Mouse (Mus musculus) frontal cortex, postnatal 10 days (tissue): Measurements from ENCODE around the gene Gtf2i.
A peak's percentile ranks its signal among the peaks of the same experiment; 100 is the strongest.

Experiments
- DNase-seq, 2 experiments: peaks; one replicate each; pipeline ENCODE4 v3.0.0; 2022; ENCODE audit warnings: low spot score in 2 of 2, mixed read lengths in 1 of 2

The Gtf2i gene

DNA sequence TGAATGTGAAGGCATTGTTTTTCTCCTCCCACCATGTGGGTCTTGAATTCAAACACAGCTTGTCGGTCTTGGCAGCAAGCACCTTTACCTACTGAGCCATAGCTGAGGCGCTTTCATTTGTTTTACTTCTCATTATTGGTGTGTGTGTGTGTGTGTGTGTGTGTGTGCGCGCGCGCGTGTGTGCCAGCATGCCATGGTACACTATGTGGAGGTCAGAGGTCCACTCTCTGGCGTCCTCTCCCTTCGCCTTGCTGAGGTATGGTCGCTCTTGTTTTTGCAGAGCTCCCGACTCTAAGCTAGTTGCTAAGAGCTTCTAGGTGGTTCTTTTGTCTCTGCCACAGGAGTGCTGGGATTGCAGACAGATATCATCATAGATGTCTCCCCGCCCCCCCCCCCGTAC, 7.8 kb upstream of the Gtf2i start:
- no peak for DNase-seq

DNA sequence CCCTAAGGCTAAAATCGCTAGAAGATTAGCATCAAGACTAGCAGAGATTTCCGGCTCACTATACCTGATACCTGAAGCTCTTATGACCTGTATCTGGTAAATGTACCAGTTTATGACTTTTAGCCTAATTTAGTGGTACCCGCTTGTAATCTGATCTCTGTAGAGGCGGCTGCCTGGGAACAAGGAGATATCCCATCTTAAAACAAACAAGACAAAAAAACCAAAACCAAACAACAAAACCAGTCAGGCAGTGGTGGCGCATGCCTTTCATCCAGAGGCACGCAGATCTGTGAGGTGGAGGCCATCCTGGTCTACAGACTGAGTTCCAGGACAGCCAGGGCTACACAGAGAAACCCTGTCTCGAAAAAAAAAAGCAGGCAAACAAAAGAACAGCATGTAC, 7.1 kb upstream of the Gtf2i start:
- no peak for DNase-seq

DNA sequence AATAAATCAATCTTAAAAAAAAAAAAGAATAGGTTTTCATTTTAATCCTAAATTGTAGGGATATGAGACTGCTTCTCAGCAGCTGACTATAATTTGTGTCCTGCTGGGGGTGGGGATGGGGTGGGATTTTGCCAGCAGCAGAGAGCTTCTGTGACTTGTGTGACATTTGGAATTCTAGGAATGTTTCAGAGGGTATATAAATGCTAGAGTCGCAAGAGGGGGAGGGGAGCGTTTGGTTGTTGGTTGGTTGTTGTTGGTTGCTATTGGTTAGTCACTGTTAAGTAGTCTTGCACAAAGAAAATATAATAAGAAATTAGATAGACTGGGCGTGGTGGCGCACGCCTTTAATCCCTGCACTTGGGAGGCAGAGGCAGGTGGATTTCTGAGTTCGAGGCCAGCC, 4.3 kb upstream of the Gtf2i start:
- DNase-seq: no peak

DNA sequence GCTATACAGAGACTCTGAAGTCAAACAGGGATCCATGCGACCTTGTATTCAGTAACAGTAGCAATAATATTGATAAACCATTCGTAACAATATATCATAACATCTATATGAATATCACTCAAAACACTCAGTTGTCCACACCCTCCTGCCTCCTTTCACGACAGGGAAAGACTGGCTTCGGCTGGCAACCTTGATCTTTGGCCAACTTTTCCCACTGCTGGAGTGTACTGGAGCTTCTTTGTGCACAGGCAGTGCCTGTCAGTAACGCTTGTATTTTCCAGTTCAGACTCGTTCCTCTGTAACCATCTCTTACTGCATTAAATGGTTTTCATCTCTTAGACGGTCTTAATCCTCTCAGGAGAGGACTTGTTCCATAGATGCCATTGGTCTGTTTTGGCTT, 2.2 kb upstream of the Gtf2i start:
- DNase-seq: no peak

DNA sequence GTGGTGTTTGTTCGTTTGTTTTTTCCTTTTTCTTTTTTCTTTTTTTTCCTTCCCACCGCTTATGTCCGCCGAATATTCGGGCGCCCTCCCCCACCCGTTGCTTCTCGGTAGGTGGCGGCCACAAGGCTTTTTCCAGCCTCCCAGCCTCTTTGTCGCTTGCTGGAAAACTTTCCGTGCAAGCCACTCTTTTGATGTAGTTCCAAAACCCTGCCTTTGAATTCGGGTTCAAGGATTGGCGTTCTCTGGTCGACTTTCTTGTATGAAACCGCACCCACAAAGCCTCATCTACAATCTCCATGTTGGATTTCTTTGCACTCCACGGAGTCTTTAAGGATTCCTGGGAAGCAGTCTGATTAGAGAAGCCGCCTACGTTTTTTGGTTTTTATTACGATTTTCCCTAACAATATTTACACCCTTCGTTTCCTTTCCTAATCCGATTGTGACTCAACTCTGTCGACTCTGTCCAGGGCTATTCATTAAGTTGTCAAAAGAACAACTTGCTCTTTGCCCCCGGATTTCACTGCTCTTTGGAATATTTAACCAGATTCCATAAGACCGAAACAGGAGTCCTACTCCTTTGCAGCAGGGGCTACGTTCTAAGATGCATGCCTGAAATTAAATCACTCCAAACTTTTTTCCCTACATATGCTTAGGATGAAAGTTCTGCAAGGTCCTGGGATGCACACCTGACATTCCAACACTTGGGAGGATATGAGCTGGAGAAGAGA, 1.2 kb upstream of the Gtf2i start:
- peak; percentile 44 to 58 for DNase-seq

DNA sequence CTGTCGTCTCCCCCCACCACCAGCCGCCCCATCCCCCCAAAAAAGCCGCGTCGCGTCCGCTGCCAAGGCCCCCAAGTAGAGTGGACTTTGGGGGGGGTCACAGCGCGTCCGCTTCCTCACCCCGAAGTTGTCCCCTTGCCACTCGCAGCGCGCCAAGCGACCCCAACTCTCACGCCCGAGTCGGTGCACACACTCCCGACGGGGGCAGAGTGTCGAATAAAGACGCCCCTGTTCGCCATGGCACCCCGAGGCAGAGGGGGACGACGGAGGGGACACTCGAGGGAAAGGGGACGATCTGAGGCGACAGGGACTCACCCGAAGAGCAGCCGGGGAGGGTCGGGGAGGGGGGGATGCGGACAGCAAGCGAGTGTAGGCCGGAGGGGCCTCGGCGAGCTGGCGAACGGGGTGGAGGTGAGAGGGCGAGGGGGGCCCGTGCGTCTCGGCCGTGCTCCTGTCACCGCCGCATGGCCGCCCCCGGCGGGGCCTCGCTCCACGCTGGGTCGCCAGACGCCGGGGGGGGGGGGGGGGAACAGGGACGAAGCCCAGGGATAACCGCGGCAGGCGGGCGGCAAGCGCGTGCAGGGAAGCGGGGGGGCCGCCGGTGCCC, 389 bp downstream of the Gtf2i start:
- DNase-seq: peak in 1 of 2 experiments; percentile 38

DNA sequence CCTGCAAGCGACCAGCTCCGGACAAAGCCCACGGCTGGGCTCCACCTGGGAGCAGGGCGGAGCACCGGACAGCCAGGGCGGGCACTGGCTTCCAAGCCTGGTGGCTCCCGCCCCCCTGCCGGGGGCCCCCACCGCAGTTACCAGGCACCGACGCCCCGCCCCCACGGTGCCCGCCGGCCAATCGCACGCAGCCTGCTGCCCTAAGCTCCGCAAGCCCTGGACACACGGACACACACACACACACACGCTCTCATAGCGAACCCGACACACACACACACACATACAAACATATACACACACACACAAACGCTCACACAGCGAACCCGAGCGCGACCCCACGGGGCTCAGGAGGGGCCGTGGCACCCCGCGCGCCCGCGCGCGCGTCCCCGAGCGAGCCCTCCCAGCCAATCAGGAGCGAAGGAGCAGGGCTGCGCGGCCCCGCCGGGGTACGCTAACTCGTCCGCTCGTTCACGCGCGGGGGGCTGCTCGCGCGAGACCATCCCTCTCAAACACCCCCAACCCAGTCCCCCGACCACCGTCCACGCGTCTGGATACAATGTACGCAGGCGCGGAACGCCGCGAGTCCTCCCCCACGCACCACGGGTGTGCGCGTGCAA, 1.0 kb downstream of the Gtf2i start:
- peak; percentile 91 to 94 for DNase-seq

DNA sequence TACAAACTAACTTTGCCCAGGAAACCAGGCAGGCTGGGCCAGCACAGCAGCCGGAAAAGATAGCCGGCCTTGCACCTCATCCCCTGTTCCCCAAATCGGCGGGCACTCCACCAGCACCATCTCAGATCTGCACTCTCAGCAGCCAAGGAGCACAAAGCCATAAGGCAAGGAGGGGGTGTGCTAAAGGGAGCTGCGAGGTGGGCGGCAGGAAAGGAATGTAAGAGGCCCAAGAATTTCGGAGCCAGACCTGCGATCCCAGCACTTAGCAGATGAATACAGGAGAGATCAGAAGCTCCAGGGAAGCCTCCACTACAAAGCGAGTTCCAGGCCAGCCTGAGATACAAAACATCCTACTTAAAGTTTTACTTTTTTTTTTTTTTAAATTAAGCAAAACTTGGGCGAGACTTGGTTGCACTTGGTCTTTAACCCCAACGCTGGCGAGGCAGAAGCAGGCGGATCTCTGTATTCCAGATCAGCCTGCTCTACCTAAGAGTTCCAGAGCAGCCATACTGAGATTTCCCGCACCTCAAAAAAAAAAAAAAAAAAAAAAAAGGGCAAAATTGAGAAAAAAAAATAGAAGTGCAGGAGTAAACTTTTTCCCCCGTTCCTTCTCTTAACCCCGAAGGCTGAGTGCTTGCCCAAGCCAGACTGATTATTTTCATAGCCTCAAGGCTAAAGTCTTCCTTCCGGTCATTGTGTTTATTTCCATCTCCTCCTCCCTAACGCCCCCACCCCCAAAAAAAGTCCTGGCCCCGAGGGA, 1.7 kb downstream of the Gtf2i start:
- DNase-seq: peak; percentile 41 to 43

DNA sequence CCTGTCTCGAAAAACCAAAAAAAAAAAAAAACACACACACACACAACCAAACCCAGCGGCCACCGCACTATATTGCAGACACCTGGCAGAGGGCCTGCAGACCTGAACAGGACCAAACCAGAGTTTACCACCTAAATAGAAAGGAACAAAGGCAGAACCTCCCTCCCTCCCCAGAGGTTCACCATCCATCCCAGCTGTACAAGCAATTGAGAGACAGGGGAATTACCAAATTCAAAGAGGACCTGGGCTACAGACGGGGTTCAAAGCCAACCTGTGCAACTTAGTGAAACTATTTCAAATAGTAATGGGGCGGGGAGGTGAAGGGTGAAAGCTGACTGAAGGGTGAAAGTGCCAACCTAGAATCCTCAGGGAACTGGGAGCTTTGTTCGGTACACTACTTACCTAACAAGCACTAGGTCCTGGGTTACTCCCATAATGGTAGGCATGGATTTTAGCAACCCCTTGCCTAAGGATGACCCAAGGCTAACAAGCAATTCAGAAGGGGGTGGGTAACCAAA, 2.6 kb downstream of the Gtf2i start:
- no peak for DNase-seq

DNA sequence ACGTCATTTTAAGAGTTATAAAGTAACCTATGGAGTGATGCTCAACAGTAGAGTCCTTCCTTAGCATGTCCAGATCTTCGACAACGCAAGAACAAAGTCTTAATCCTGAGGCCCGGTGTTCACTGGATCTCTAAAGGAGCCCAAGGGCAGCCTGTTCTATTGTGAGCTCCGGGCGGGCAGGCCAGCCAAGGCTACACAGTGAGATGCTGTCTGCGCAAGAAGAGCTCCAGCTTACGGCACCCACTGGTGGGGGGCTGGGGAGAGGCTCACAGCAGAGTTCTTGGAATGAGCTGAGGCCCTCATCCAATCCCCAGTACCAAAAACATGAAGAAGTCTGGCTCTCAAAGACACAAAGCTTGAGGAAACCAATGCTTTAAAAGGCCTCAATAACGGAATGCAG, 4.4 kb downstream of the Gtf2i start:
- no peak for DNase-seq

DNA sequence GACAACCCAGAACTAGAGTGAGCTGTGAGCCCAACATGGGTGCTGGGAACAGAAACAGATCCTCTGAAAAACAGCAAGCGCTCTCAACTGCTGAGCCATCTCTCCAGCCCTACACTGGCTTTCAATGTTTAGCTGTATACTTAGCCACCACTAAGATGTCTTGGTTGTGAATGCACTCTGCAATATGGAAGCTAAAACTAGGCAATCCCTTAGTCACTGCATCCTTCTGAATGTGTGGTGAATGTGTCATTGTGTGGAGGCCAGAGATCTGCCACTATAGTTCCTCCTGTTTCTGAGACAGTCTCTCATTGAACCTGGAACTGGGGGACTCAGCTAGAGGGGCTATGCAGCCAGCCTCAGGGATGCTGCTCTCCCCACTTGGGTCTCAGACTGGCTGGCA, 5.2 kb downstream of the Gtf2i start:
- DNase-seq: no peak

DNA sequence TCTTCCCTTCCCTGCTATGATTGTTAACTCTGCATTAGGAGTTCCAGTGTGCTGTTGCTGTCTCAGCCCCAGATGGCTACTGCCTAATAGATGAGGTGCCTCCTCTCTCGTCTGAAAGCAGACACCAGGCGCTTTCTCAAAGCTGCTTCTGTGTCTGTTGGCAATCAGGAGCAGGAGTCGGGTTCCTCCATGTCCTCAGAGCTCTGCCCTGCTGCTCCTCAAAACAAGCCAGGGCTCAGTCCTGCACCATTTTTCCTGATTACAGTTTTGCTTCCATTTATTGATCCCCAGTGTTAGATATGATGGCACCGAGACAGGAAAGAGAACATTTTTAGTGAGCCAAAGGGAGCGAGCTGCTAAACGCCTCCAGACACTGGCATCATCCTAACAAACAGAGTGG, 9.9 kb downstream of the Gtf2i start:
- DNase-seq: no peak

DNA sequence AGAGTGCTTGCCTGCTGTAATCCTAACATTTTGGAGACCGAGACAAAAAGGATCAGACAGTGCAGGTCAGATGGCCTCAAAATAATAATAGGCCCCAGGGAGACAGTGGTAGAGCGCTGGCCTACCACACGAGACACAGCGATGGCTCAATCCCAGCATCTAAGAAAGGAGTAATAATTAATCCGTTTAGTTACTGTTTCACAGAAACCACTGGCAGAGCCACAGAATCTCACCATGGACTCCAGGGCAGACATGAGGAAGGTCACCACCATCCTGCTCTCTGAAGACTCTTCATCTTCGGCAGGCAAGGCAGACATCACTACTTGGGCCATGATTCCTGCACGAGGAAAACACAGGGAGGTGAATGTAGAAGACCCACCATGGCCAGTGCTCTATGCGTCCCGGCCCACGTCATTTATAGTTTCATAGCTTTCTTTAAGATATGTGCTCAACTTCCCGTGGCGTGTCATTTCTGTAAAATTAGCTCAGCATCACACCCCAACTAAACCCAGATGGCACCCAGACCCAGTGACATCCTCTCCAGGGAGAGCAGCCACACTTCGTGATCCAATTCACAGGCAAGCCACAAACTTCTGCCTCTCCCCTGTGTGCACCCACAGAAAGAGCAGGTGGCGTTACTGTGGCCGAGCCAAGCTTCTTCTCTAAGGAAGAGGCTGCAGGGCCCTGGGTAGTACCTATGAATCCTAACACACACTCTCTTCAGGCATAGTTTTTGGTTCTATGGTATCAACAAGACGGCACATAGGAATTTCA, 19.1 kb downstream of the Gtf2i start:
- peak in 1 of 2 experiments; percentile 45 for DNase-seq

DNA sequence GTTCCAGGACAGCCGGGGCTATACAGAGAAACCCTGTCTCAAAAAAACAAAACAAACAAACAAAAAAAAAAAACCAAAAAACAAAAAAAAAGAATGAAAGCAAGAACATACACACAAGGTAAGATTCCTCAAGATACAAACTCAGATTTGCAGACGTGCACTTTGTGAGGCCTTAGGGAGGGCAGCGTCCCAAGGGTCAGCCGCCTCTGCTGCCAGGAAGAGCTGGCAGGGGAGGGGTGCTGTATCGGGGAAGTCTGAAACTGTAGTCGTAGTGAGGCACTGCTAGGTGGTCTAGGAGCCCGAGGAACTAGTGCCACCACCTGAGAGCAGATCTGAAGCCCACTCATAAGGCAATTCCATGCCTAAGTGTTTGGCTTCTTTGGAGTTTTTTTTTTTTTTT, 20.0 kb downstream of the Gtf2i start:
- DNase-seq: no peak

DNA sequence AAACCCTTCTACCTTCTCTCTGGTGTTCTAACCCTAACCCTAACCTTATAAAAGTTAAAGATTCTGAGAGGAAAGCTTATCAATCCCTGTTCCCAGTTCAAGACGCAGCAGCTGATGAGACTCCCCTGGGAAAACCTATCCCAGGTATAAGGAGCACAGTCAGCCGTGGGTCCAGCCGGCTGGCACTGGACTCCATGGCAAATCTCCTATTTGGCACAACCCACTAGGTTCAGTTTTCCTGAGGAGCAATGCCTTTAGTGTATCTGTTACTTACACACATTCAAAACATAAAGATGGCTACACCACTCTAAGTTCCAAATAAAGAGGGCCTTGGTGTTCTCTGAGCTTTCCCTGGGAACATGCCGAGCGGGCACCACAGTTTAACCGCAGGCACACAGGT, 23.5 kb downstream of the Gtf2i start:
- no peak for DNase-seq

DNA sequence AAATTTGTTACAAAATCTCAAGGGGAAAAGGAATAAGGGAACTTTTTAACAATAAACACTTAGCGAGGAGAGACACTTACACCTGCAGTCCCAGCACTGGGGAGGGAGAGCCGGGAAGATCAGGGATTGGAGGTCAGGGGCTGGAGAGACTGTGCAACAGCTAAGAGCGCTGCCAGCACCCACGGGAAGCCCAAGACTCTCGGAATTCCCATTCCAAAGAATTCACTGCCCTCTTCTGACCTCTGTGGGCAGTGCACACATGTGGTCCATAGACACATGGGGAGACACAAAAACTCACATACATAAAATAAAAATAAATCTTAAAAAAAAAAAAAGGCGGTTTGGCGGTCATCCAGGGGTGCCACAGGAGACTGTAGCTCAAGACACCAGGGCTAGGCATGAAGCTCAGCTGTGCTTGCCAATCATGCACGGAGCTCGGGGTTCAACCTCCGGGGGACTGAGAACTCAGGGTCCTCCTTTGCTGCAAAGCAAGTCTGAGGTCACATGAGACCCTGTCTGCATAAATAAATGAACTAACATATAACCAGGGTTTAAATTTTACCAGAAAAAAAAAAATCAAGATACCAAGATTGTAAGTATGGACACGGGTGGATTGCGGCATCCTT, 24.5 kb downstream of the Gtf2i start:
- no peak for DNase-seq

DNA sequence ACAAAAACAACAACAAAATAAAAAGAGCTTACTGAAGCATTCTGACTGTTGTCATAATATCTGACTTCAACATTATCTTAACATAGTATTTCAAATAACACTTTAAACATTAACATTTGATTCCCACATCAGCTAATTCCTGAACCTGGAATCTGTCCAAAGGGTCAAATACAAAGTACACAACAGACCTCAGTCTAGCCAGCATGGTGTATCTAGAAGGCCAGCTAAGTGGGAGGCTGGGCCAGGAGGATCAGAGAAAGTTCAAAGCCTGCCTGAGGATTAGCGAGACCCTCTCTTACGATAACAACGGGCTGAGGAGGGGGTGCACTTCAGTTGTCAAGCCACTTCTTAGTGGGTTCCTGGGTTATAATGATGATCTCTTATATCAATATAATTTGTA, 26.5 kb downstream of the Gtf2i start:
- no peak for DNase-seq

DNA sequence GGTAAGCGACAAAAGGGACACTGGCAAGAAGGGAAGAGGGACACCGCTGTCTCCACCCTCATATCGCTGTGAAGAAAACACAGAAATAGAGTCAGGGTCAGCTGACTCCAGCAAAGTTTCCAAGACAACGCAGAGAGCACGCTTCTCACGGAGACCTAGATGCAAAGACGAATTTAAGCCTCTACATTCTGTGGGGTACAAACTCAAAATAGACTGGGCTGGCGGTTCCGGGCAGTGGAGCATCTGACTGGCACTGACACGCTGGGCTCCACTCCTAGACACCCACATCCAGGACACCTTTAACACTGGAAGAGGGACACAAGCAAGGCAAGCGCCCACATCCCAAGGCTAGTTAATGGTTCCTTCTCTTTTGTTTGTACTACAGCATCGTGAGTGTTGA, 29.6 kb downstream of the Gtf2i start:
- DNase-seq: peak in 1 of 2 experiments; percentile 28

DNA sequence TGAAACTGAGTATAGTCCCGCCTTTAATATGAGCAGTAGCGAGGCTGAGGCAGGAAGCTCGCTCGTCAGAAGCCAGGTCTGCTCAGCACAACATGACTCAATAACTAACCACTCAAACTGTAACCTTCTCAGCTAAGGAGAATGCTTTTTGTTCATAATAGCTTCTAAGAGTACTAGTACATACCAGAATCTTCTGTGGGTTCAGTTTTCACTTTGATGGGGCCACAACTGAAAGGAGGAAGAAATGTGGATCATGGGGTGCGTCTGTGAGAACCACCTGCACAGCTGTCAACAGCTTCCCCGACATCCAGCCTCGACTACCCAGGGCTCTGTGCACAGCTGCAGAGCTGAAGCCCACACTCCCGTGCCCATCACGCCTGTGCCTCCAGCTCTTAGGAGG, 32.0 kb downstream of the Gtf2i start:
- no peak for DNase-seq

DNA sequence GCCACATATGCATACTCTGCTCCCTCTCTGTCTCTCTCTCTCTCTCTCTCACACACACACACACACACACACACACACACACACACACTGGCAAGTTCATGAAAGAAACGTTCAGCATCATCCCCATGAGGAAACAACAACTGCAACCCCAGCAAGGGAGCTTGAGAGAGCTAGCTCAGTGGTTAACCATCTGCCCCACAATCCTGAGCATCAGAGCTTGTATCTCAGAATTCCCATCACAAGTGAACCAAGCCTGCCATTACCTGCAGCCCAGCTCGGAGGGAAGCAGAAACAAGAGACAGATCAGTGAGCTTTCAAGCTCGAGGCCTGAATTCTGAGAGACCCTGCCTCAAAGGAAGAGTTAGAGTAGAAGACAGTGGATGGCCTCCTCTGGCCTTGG, 32.5 kb downstream of the Gtf2i start:
- DNase-seq: no peak

DNA sequence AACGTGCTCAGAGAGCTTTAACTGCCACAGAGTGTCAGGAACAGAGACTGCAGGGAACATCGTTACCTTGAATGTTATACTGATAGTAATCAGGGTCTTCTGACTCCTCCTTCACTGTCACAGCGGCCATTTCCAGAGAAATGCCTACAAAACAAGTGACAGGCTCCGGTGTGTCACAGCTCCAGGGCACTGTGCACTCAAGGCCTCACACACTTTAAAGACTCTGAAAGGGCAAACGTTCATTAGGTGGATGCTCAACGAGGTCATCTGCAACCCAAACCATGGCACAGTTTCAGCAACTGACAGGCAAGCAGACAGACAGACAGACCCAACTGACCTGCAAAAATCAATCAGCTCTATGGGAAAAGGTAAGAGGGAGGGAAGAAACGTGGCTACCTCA, 35.2 kb downstream of the Gtf2i start:
- DNase-seq: no peak
